Mouse (Mus musculus): Measurements from ENCODE around the gene Snd1. TPM values are rescaled to one million over a fixed set of nuclear protein-coding genes. Genes with fewer than 3 reads are reported as not detected.

The Snd1 gene
- polyA plus RNA-seq, 1 experiment = 155 TPM

- H3K36me3 ChIP-seq (ENCODE audit: control insufficient read depth, insufficient read depth) = peaks cover 26% of the 10 kb centered on the region
- no peak overlapping the region for H3ac ChIP-seq (ENCODE audit: control insufficient read depth, insufficient read length, low read depth)
- H3K79me3 ChIP-seq (ENCODE audit: low read depth) = no peaks in the 10 kb centered on the region
- H3K4me3 ChIP-seq (ENCODE audit: insufficient read depth, poor library complexity, severe bottlenecking) = no peak overlapping the region
- H3K27me3 ChIP-seq (ENCODE audit: control insufficient read depth, insufficient read depth, insufficient read length) = no peaks in the 10 kb centered on the region
- H3K79me2 ChIP-seq (ENCODE audit: control insufficient read depth, insufficient read depth) = peaks cover 8% of the 10 kb centered on the region
- TF ChIP-seq CEBPB (IDR thresholded peaks at IDR 0.05; ENCODE audit: low read depth) (no peak), USF1 (IDR thresholded peaks at IDR 0.05; ENCODE audit: low read depth) (no peak), FOSL1 (IDR thresholded peaks at IDR 0.05; ENCODE audit: insufficient read depth, low read length, poor library complexity, severe bottlenecking) (no peak), MYOG (IDR thresholded peaks at IDR 0.05; ENCODE audit: control insufficient read depth, extremely low read depth, insufficient read length) (no peak), MYOD1 (IDR thresholded peaks at IDR 0.05; ENCODE audit: control insufficient read depth, insufficient read length, low read depth) (no peak), CTCF (IDR thresholded peaks at IDR 0.05; ENCODE audit: control insufficient read depth, insufficient read depth, insufficient read length) (no peak), MAX (IDR thresholded peaks at IDR 0.05) (no peak)
These were observed 256.3 kb downstream of the Snd1 start for GRCm38 (mm10) chr6:28731246-28731645.

GRCm38 (mm10) chr6:28733884-28734647 is 259.1 kb downstream of the Snd1 start:
- peaks cover 19% of the 10 kb centered on the region for H3K36me3 ChIP-seq (ENCODE audit: control insufficient read depth, insufficient read depth)
- TF ChIP-seq MYOD1 (IDR thresholded peaks at IDR 0.05; ENCODE audit: control insufficient read depth, insufficient read length, low read depth) = no peak
- no peak for TF ChIP-seq CTCF (IDR thresholded peaks at IDR 0.05; ENCODE audit: control insufficient read depth, insufficient read depth, insufficient read length)
- no peak for TF ChIP-seq MAX (IDR thresholded peaks at IDR 0.05)
- no peak for TF ChIP-seq MYOG (IDR thresholded peaks at IDR 0.05; ENCODE audit: control insufficient read depth, extremely low read depth, insufficient read length)
- no peak for TF ChIP-seq CEBPB (IDR thresholded peaks at IDR 0.05; ENCODE audit: low read depth)
- no peak for TF ChIP-seq USF1 (IDR thresholded peaks at IDR 0.05; ENCODE audit: low read depth)
- TF ChIP-seq FOSL1 (IDR thresholded peaks at IDR 0.05; ENCODE audit: insufficient read depth, low read length, poor library complexity, severe bottlenecking) = no peak
- no peaks in the 10 kb centered on the region for H3K27me3 ChIP-seq (ENCODE audit: control insufficient read depth, insufficient read depth, insufficient read length)
- H3K79me3 ChIP-seq (ENCODE audit: low read depth) = no peaks in the 10 kb centered on the region
- H3ac ChIP-seq (ENCODE audit: control insufficient read depth, insufficient read length, low read depth) = no peak overlapping the region
- H3K79me2 ChIP-seq (ENCODE audit: control insufficient read depth, insufficient read depth) = peaks cover 8% of the 10 kb centered on the region
- no peak overlapping the region for H3K4me3 ChIP-seq (ENCODE audit: insufficient read depth, poor library complexity, severe bottlenecking)

GRCm38 (mm10) chr6:28735116-28735515 is 260.2 kb downstream of the Snd1 start:
- H3K4me3 ChIP-seq (ENCODE audit: insufficient read depth, poor library complexity, severe bottlenecking) = no peak overlapping the region
- no peak overlapping the region for H3ac ChIP-seq (ENCODE audit: control insufficient read depth, insufficient read length, low read depth)
- H3K27me3 ChIP-seq (ENCODE audit: control insufficient read depth, insufficient read depth, insufficient read length) = no peaks in the 10 kb centered on the region
- H3K36me3 ChIP-seq (ENCODE audit: control insufficient read depth, insufficient read depth) = peaks cover 9% of the 10 kb centered on the region
- H3K79me3 ChIP-seq (ENCODE audit: low read depth) = no peaks in the 10 kb centered on the region
- TF ChIP-seq USF1 (IDR thresholded peaks at IDR 0.05; ENCODE audit: low read depth) (no peak), MAX (IDR thresholded peaks at IDR 0.05) (no peak), CEBPB (IDR thresholded peaks at IDR 0.05; ENCODE audit: low read depth) (no peak), MYOD1 (IDR thresholded peaks at IDR 0.05; ENCODE audit: control insufficient read depth, insufficient read length, low read depth) (no peak), MYOG (IDR thresholded peaks at IDR 0.05; ENCODE audit: control insufficient read depth, extremely low read depth, insufficient read length) (no peak), CTCF (IDR thresholded peaks at IDR 0.05; ENCODE audit: control insufficient read depth, insufficient read depth, insufficient read length) (no peak), FOSL1 (IDR thresholded peaks at IDR 0.05; ENCODE audit: insufficient read depth, low read length, poor library complexity, severe bottlenecking) (no peak)
- H3K79me2 ChIP-seq (ENCODE audit: control insufficient read depth, insufficient read depth) = peaks cover 3% of the 10 kb centered on the region

GRCm38 (mm10) chr6:28736665-28737064 is 261.7 kb downstream of the Snd1 start:
- Histone ChIP-seq H3K79me2 (ENCODE audit: control insufficient read depth, insufficient read depth) (no peaks in the 10 kb centered on the region), H3K27me3 (ENCODE audit: control insufficient read depth, insufficient read depth, insufficient read length) (no peaks in the 10 kb centered on the region), H3K36me3 (ENCODE audit: control insufficient read depth, insufficient read depth) (peaks cover 3% of the 10 kb centered on the region), H3K4me3 (ENCODE audit: insufficient read depth, poor library complexity, severe bottlenecking) (no peak overlapping the region), H3K79me3 (ENCODE audit: low read depth) (no peaks in the 10 kb centered on the region), H3ac (ENCODE audit: control insufficient read depth, insufficient read length, low read depth) (no peak overlapping the region)
- no peak for TF ChIP-seq MYOG (IDR thresholded peaks at IDR 0.05; ENCODE audit: control insufficient read depth, extremely low read depth, insufficient read length)
- TF ChIP-seq MAX (IDR thresholded peaks at IDR 0.05) = no peak
- no peak for TF ChIP-seq MYOD1 (IDR thresholded peaks at IDR 0.05; ENCODE audit: control insufficient read depth, insufficient read length, low read depth)
- TF ChIP-seq CEBPB (IDR thresholded peaks at IDR 0.05; ENCODE audit: low read depth) = no peak
- no peak for TF ChIP-seq USF1 (IDR thresholded peaks at IDR 0.05; ENCODE audit: low read depth)
- TF ChIP-seq CTCF (IDR thresholded peaks at IDR 0.05; ENCODE audit: control insufficient read depth, insufficient read depth, insufficient read length) = no peak
- TF ChIP-seq FOSL1 (IDR thresholded peaks at IDR 0.05; ENCODE audit: insufficient read depth, low read length, poor library complexity, severe bottlenecking) = no peak

- Histone ChIP-seq H3K79me3 (ENCODE audit: low read depth) (no peaks in the 10 kb centered on the region), H3K79me2 (ENCODE audit: control insufficient read depth, insufficient read depth) (no peaks in the 10 kb centered on the region), H3K4me3 (ENCODE audit: insufficient read depth, poor library complexity, severe bottlenecking) (no peak overlapping the region), H3K36me3 (ENCODE audit: control insufficient read depth, insufficient read depth) (peaks cover 3% of the 10 kb centered on the region), H3K27me3 (ENCODE audit: control insufficient read depth, insufficient read depth, insufficient read length) (no peaks in the 10 kb centered on the region), H3ac (ENCODE audit: control insufficient read depth, insufficient read length, low read depth) (no peak overlapping the region)
- no peak for TF ChIP-seq USF1 (IDR thresholded peaks at IDR 0.05; ENCODE audit: low read depth)
- no peak for TF ChIP-seq MAX (IDR thresholded peaks at IDR 0.05)
- no peak for TF ChIP-seq CTCF (IDR thresholded peaks at IDR 0.05; ENCODE audit: control insufficient read depth, insufficient read depth, insufficient read length)
- TF ChIP-seq MYOG (IDR thresholded peaks at IDR 0.05; ENCODE audit: control insufficient read depth, extremely low read depth, insufficient read length) = no peak
These were observed 262.7 kb downstream of the Snd1 start for GRCm38 (mm10) chr6:28737601-28738000.

Data from C2C12 (cell line).